Comparison of ENCODE assay signal across 40 mouse cellular contexts in genomic region chr8:79288681-79289080, GRCm38 (mm10). TPM values are rescaled to one million over a fixed set of nuclear protein-coding genes. Genes with fewer than 3 reads are reported as not detected.
"Had no signal": no experiment of that assay in that cellular context is flagged by ENCODE, and none has a peak within 500 bp of the region (broad histone marks: within the 10 kb centered on the region; RNA-seq: fewer than 3 reads in every experiment).

No protein-coding gene starts in this region.

- H3K36me3 ChIP-seq: heart, embryonic 15.5 days; hindbrain, embryonic 10.5 days; hindbrain, embryonic 12.5 days; kidney, embryonic 15.5 days; limb, embryonic 13.5 days; limb, embryonic 15.5 days had no signal

- H3K9me3 ChIP-seq: heart, embryonic 13.5 days; heart, embryonic 15.5 days; hindbrain, embryonic 10.5 days; hindbrain, embryonic 12.5 days; hindbrain, embryonic 15.5 days; kidney, embryonic 15.5 days; limb, embryonic 13.5 days; limb, embryonic 15.5 days had no signal

- H3K27ac ChIP-seq: gastrocnemius, adult 2 months; heart, adult 2 months; heart, embryonic 13.5 days; heart, embryonic 15.5 days; hindbrain, embryonic 10.5 days; hindbrain, embryonic 12.5 days; hindbrain, embryonic 15.5 days; hindbrain, postnatal 0 days; kidney, embryonic 15.5 days; kidney, postnatal 0 days; limb, embryonic 13.5 days; limb, embryonic 15.5 days had no signal

- DNase-seq: gastrocnemius, adult 2 months; gastrocnemius, postnatal 10 days; gastrocnemius, postnatal 25 days; heart, adult 2 months; heart, postnatal 4 days; kidney, adult 11 months; kidney, adult 2 months; kidney, adult 9 months; kidney, postnatal 14 days; kidney, postnatal 36 days; layer of hippocampus, adult 9-11 months; layer of hippocampus, postnatal 36 days; left cerebral cortex, postnatal 4 days had no signal

- H3K4me2 ChIP-seq: heart, embryonic 11.5 days; heart, embryonic 13.5 days; heart, embryonic 15.5 days; hindbrain, embryonic 12.5 days; hindbrain, embryonic 15.5 days; kidney, embryonic 15.5 days; limb, embryonic 13.5 days; limb, embryonic 15.5 days; liver, embryonic 11.5 days had no signal

- H3K9ac ChIP-seq: heart, embryonic 13.5 days; heart, embryonic 15.5 days; hindbrain, embryonic 12.5 days; hindbrain, embryonic 15.5 days; kidney, embryonic 15.5 days; limb, embryonic 13.5 days; limb, embryonic 15.5 days had no signal

- ATAC-seq: hindbrain, postnatal 0 days; intestine, embryonic 16.5 days had no signal

- H3K27me3 ChIP-seq: heart, embryonic 13.5 days; heart, embryonic 15.5 days; hindbrain, embryonic 12.5 days; hindbrain, embryonic 15.5 days; kidney, embryonic 15.5 days; limb, embryonic 13.5 days; limb, embryonic 15.5 days had no signal

- H3K4me3 ChIP-seq: gastrocnemius, adult 2 months; heart, adult 2 months; heart, embryonic 13.5 days; heart, embryonic 15.5 days; hindbrain, embryonic 10.5 days; hindbrain, embryonic 12.5 days; hindbrain, embryonic 15.5 days; kidney, embryonic 15.5 days; limb, embryonic 13.5 days; limb, embryonic 15.5 days had no signal

RNA-seq across cellular contexts. Expression of gene 1700011L22Rik, which starts 40.3 kb away (rescaled TPM):
- total RNA-seq: gastrocnemius, adult 2 months; gastrocnemius, postnatal 10 days; gastrocnemius, postnatal 25 days; gastrocnemius, postnatal 4 days; granulocyte monocyte progenitor cell, adult 5-6 weeks; heart, adult 2 months; heart, postnatal 25 days; heart, postnatal 4 days; hindbrain, postnatal 0 days; layer of hippocampus, adult 18-20 months; layer of hippocampus, adult 8-10 months; layer of hippocampus, postnatal 14 days; layer of hippocampus, postnatal 36 days; left cerebral cortex, adult 18-20 months; left cerebral cortex, adult 8-10 months; left cerebral cortex, postnatal 10 days; left cerebral cortex, postnatal 25 days; left cerebral cortex, postnatal 4 days had no signal
- polyA plus RNA-seq: frontal cortex, adult 2 months; heart, adult 2 months; heart, embryonic 11.5 days; heart, embryonic 13.5 days; heart, embryonic 15.5 days; hindbrain, embryonic 10.5 days; hindbrain, embryonic 12.5 days; hindbrain, embryonic 15.5 days; intestine, embryonic 14.5 days; intestine, embryonic 16.5 days; kidney, adult 2 months; kidney, embryonic 15.5 days; kidney, postnatal 0 days; large intestine, adult 2 months; limb, embryonic 11.5 days; limb, embryonic 15.5 days; liver, embryonic 11.5 days had no signal
